Comparison of ENCODE assay signal across 15 mouse cellular contexts in the genomic region with DNA sequence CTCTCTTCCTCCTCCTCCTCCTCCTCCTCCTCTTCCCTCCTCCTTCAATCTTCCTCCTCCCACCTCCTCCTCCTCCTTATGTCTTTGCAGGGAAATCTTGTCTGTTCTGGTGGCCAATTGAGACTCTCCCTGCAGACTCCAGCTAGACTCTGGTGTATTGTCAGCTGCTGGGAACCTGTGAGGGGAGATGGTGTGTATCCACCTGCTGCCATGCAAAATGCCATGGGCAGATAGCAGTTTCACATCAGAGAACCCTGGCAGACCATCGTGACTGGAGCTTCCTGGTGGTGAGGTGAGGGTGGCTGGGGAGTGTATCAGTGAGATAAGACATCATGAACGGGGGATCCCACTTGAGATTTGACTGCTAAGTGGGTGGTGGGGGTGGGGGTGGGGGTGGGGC.
"Had no signal": no experiment of that assay in that cellular context is flagged by ENCODE, and none has a peak within 500 bp of the region (broad histone marks: within the 10 kb centered on the region; RNA-seq: fewer than 3 reads in every experiment).

No protein-coding gene starts in this region.

- H3K4me3 ChIP-seq: kidney, embryonic 15.5 days; limb, embryonic 12.5 days; limb, embryonic 15.5 days; midbrain, embryonic 12.5 days; midbrain, embryonic 15.5 days; myocyte; neural tube, embryonic 13.5 days; stomach, embryonic 15.5 days had no signal

- H3K4me2 ChIP-seq: kidney, embryonic 15.5 days; limb, embryonic 12.5 days; limb, embryonic 15.5 days; midbrain, embryonic 12.5 days; midbrain, embryonic 15.5 days; neural tube, embryonic 13.5 days; stomach, embryonic 15.5 days had no signal

- ATAC-seq: inflammation-experienced regulatory T-cells, adult 6 months; midbrain, embryonic 15.5 days had no signal

- H3K36me3 ChIP-seq: kidney, embryonic 15.5 days; limb, embryonic 12.5 days; limb, embryonic 15.5 days; midbrain, embryonic 12.5 days; midbrain, embryonic 15.5 days; neural tube, embryonic 13.5 days; stomach, embryonic 15.5 days had no signal

- H3K4me1 ChIP-seq: limb, embryonic 15.5 days; midbrain, embryonic 15.5 days had no signal

- H3K27ac ChIP-seq: kidney, embryonic 15.5 days; limb, embryonic 12.5 days; limb, embryonic 15.5 days; midbrain, embryonic 12.5 days; midbrain, embryonic 15.5 days; neural tube, embryonic 13.5 days; stomach, embryonic 15.5 days had no signal

- H3K9me3 ChIP-seq: kidney, embryonic 15.5 days; limb, embryonic 12.5 days; limb, embryonic 15.5 days; midbrain, embryonic 12.5 days; midbrain, embryonic 15.5 days; neural tube, embryonic 13.5 days; stomach, embryonic 15.5 days had no signal

- DNase-seq: kidney, postnatal 10 days; lung, adult 2 months; lung, postnatal 14 days; retina, postnatal 1 day; right cerebral cortex, postnatal 25 days; spleen, adult 18-20 months had no signal

- H3K9ac ChIP-seq: kidney, embryonic 15.5 days; limb, embryonic 12.5 days; limb, embryonic 15.5 days; midbrain, embryonic 12.5 days; midbrain, embryonic 15.5 days; neural tube, embryonic 13.5 days; stomach, embryonic 15.5 days had no signal

- H3K27me3 ChIP-seq: limb, embryonic 15.5 days; stomach, embryonic 15.5 days had no signal
